Mouse (Mus musculus): ENCODE data around the gene Hip1.

Gene Hip1

DNA sequence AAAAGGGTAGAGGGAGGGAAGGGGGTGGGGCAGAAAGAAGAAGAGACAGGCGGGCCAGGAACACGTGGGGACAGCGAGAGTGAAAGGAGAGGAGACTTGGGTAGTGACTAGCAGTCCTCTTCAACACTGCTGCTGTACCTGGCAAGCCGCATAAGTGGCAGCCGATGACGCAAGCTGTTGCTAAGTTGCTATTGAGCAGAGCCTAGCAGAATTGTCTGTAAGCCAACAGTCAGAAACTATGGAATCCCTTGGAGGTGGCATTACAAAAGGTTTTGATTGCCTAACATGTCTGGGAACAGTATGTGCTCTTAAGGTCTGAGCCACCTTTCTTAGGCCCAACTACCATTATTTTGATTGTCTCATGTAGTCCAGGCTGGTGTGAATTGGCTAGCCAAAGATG, 176.6 kb downstream of the Hip1 start:
- DNase-seq (ENCODE audit: low spot score in 2 of 2): no peak

- no peak for DNase-seq (ENCODE audit: low spot score in 2 of 2)
Observed at GRCm38 (mm10) chr5:135367841-135368240, 177.1 kb downstream of the Hip1 start.

- no peak for DNase-seq (ENCODE audit: low spot score in 2 of 2)
Observed at GRCm38 (mm10) chr5:135363540-135363939, 181.4 kb downstream of the Hip1 start.

GRCm38 (mm10) chr5:135362572-135362971, 182.3 kb downstream of the Hip1 start:
- no peak for DNase-seq (ENCODE audit: low spot score in 2 of 2)

GRCm38 (mm10) chr5:135359772-135360171, 185.1 kb downstream of the Hip1 start:
- DNase-seq (ENCODE audit: low spot score in 2 of 2): no peak

DNA sequence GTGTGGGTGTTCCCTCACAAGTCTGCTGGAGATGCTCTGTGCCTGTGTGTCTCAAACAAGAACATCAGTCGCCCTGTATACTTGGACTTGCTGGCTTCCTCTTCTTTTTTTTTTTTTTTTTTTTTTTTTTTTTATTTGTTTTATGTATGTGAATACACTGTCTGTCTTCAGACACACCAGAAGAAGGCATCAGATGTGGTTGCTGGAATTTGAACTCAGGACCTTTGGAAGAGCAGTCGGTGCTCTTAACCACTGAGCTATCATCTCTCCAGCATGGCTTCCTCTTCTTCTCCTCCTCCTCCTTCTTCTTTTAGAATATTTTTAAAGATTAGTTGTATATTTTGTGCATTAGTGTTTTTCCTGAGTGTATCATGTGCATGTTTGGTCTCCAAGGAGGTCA, 187.4 kb downstream of the Hip1 start:
- DNase-seq (ENCODE audit: low spot score in 2 of 2): peak in 1 of 2 experiments; percentile 38

All from urinary bladder, postnatal 36 days (tissue).